Mouse (Mus musculus) spleen, adult 2 months (tissue): ENCODE measurements around the gene Cfap77.

Experiments used
- CTCF ChIP-seq: fragments of 200-500 bp; IDR thresholded peaks from 2 replicates; pipeline ENCODE4 v1.5.1; 2011; ENCODE audit warnings: mild to moderate bottlenecking, inconsistent platforms; ENCODE audit not compliant: insufficient read depth, insufficient read length, insufficient replicate concordance; ENCODE audit errors: extremely low read depth
- POLR2A ChIP-seq: fragments of 200-500 bp; IDR thresholded peaks from 2 replicates; pipeline ENCODE4 v1.6.1; 2011; ENCODE audit warnings: low read depth, low read length, inconsistent platforms

DNA sequence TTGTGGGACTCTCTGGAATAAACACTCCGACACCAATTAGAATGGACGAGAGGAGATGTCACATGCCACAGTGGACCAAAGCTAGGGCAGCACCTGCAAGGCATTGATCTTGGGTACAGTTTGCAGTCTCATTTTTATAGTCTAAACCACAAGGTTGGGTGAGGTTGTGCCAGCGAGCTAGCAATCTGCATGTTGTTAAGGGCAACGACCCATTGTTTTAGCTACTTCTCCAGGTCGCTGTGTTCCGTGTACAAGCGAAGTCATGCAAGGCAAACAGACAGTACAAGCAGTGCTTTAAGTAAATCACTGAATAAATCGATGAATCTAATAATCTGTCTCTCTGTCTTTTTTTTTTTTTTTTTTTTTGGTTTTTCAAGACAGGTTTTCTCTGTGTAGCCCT, 40.8 kb upstream of the Cfap77 start:
- no peak for TF ChIP-seq CTCF
- no peak for TF ChIP-seq POLR2A
